Mouse (Mus musculus) activated CD4-positive, CD25-positive, alpha-beta regulatory T cell, adult 9 weeks (primary cell): ENCODE data around the gene Srp14. TPM values are rescaled to one million over a fixed set of nuclear protein-coding genes. Genes with fewer than 3 reads are reported as not detected.

Experiments used
- polyA plus RNA-seq: library from polyadenylated mRNA; unstranded; fragments of 100-300 nt; shearing (Covaris generic); gene quantifications from one replicate; pipeline ENCODE4 v1.2.1, GENCODE M21; 2017

Srp14 gene
- polyA plus RNA-seq = 347 TPM

GRCm38 (mm10) chr2:118479550-118479909 lies at the start of gene Srp14:
Gene Srp14 (minus strand): TSS chr2:118479711.

Other genes with a start within 250 kb of the Srp14 start
- gene Fsip1, start 222.7 kb downstream of the Srp14 start, polyA plus RNA-seq = not detected
- gene Gpr176, start 106.3 kb downstream of the Srp14 start, polyA plus RNA-seq = not detected
- gene Eif2ak4, start 91.1 kb downstream of the Srp14 start, polyA plus RNA-seq = 11.3 TPM
- 2.3 TPM for gene Bmf, start 70.0 kb upstream of the Srp14 start, polyA plus RNA-seq
- gene Bub1b, start 118.5 kb upstream of the Srp14 start, polyA plus RNA-seq = 12.1 TPM
- gene Pak6, start 183.6 kb upstream of the Srp14 start, polyA plus RNA-seq = not detected
- not detected for gene Ankrd63, start 224.3 kb upstream of the Srp14 start, polyA plus RNA-seq
- gene Plcb2, start 248.7 kb upstream of the Srp14 start, polyA plus RNA-seq = 38.6 TPM